8 mouse cellular contexts compared by ENCODE assay signal in the genomic region with DNA sequence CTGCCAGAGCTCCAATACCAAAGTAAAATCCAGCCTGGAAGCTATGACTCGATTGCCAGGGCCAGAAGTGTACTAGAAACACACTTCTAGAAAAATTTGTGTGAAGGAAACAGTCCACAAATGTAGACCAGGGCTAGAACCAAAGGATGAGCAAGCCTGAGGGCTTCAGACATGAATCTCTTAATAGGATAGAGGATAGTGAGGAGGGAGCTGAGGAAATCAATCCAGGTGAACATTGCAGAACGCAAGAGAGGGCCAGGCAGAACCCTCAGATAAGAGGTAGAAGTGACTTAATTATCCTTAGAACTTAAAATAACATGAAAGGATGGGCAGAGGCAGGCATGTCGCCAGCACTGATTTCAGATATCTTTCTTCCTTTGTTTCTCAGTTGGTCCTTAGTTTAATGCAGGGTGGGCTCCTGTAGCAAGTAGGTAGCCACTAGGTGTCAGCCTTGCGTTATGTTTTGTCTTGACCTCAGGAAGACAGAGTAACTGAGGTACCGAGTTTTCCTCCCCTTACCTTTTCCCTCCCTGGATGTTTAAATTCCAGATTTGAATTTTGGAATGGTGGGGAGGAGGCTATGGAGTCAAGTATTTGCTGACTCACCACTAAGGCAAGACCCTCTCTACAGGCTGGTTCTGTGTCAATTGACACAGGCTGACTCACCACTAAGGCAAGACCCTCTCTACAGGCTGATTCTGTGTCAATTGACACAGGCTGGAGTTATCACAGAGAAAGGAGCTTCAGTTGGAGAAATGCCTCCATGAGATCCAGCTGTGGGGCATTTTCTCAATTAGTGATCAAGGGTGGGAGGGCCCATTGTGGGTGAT. TPM values are rescaled to one million over a fixed set of nuclear protein-coding genes. Genes with fewer than 3 reads are reported as not detected.
A peak's percentile ranks its signal among the peaks of the same experiment; 100 is the strongest.
DNase-seq lines count a peak whose midpoint lies in the region; ATAC-seq and TF ChIP-seq lines count a peak whose summit lies in the region.

No protein-coding gene starts in this region.

- no peaks in the 10 kb centered on the region for H3K4me1 ChIP-seq in forebrain, embryonic 14.5 days (ENCODE audit: control insufficient read depth, insufficient read depth, low read length)
- no peaks in the 10 kb centered on the region for H3K4me1 ChIP-seq in hindbrain, embryonic 15.5 days (replicated peaks)

- H3K27me3 ChIP-seq in forebrain, embryonic 14.5 days (replicated peaks; ENCODE audit: control insufficient read depth, insufficient read depth, low read length) = no peaks in the 10 kb centered on the region
- H3K27me3 ChIP-seq in hindbrain, embryonic 15.5 days = no peaks in the 10 kb centered on the region

- peak; percentile 80 for ATAC-seq in cerebellum, adult (ENCODE audit: insufficient number of reproducible peaks, low FRiP score, low TSS enrichment)
- peak; percentile 92 for ATAC-seq in forebrain, embryonic 14.5 days
- peak; percentile 91 for ATAC-seq in hindbrain, embryonic 15.5 days (ENCODE audit: low FRiP score, low read depth)

- no peak for DNase-seq in cerebellum, adult 11-12 months
- DNase-seq in brain, embryonic 14.5 days (ENCODE audit: low read depth) = peak; percentile 79
- peak; percentile 79 for DNase-seq in forebrain, embryonic 14.5 days (ENCODE audit: low spot score)
- peak; percentile 24 to 48 for DNase-seq in left cerebral cortex, adult 18-20 months (ENCODE audit: low spot score in 2 of 2)
- DNase-seq in mesoderm, embryonic 11.5 days (ENCODE audit: low read depth, low spot score) = peak; percentile 55
- DNase-seq in right cerebral cortex, postnatal 25 days = peak; percentile 11

- no peaks in the 10 kb centered on the region for H3K9me3 ChIP-seq in forebrain, embryonic 14.5 days (replicated peaks; ENCODE audit: control insufficient read depth, low read length)
- H3K9me3 ChIP-seq in hindbrain, embryonic 15.5 days = no peaks in the 10 kb centered on the region

- 26% methylated on average over 5 of the region's 5 CpGs for WGBS in forebrain, embryonic 14.5 days
- 28% methylated on average over 5 of the region's 5 CpGs for WGBS in hindbrain, embryonic 15.5 days

- no peak overlapping the region for H3K4me2 ChIP-seq in forebrain, embryonic 14.5 days (ENCODE audit: low read length)
- no peak overlapping the region for H3K4me2 ChIP-seq in hindbrain, embryonic 15.5 days

- no peak overlapping the region for H3K4me3 ChIP-seq in forebrain, embryonic 14.5 days (ENCODE audit: low read depth, low read length)
- no peak overlapping the region for H3K4me3 ChIP-seq in hindbrain, embryonic 15.5 days

- H3K27ac ChIP-seq in forebrain, embryonic 14.5 days (ENCODE audit: low read depth, low read length) = no peak overlapping the region
- no peak overlapping the region for H3K27ac ChIP-seq in hindbrain, embryonic 15.5 days (replicated peaks)

- TF ChIP-seq CTCF in brain, embryonic 14.5 days (IDR thresholded peaks at IDR 0.05; ENCODE audit: borderline replicate concordance, extremely low read depth, insufficient read depth, insufficient read length) = peak; percentile 66; the same call in 1 of the 2 replicates

- TF ChIP-seq POLR2A in brain, embryonic 14.5 days (IDR thresholded peaks at IDR 0.05; ENCODE audit: borderline replicate concordance, extremely low read depth, insufficient read depth, insufficient read length, poor library complexity, severe bottlenecking) = no peak

- H3K9ac ChIP-seq in forebrain, embryonic 14.5 days (ENCODE audit: low read length) = no peak overlapping the region
- no peak overlapping the region for H3K9ac ChIP-seq in hindbrain, embryonic 15.5 days

- no peaks in the 10 kb centered on the region for H3K36me3 ChIP-seq in forebrain, embryonic 14.5 days (ENCODE audit: control insufficient read depth, insufficient read depth, low read length)
- H3K36me3 ChIP-seq in hindbrain, embryonic 15.5 days = 0 out of 2 replicates have a peak, but pooled peaks cover 2% of the 10 kb centered on the region

RNA-seq across cellular contexts. Expression of a gene that starts 52.2 kb away (rescaled TPM):
- polyA plus RNA-seq in brain, embryonic 14.5 days (2012; rRNA removed) = 3.3 and 9.3 TPM in 2 replicates
- 5.2 and 8.1 TPM in 2 replicates for polyA plus RNA-seq in forebrain, embryonic 14.5 days (2014; fragmentation: Nextera tagmentation; extraction: Ambion mirVana)
- 11.7 and 13.1 TPM in 2 replicates for polyA plus RNA-seq in hindbrain, embryonic 15.5 days (2015; fragmentation: Nextera tagmentation; extraction: Ambion mirVana)
- total RNA-seq in left cerebral cortex, adult 18-20 months (2021) = 10 to 100 TPM; 11.5 to 16.2 TPM
